Mouse (Mus musculus) liver, adult 2 months (tissue): ENCODE measurements at regions not wholly inside any gene's neighbourhood (a gene's known extent, or its start where the extent isn't known, plus 50 kb on each side); places are given as distances from the start of the nearest gene placed in this dataset.

Experiments
- CTCF ChIP-seq: fragments of 200-500 bp; IDR thresholded peaks from 2 replicates; pipeline ENCODE4 v1.5.1; 2011; ENCODE audit warnings: low read depth, low read length, control low read depth
- POLR2A ChIP-seq: fragments of 200-500 bp; IDR thresholded peaks from 2 replicates; pipeline ENCODE4 v1.6.1; 2011; ENCODE audit warnings: low read length, control low read depth; ENCODE audit not compliant: insufficient read depth; ENCODE audit errors: extremely low read depth

DNA sequence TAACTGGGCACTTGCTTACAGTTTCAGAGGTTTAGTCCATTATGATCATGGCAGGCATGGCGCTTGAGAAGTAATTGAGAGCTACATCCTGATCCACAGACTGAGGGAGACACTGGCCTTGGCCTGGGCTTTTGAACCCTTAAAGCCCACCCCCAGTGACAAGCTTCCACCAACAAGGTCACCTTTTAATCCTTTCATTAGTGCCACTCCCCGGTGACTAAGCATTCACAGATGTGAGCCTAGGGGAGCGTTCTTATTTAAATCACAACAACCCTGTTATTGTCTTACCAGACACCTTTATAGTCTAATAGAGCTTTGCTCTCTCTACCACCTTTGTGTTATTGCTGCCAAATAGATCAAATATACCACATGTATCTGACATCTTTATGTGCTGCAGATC is 120.4 kb downstream of the Hsd17b3 start:
- TF ChIP-seq POLR2A, result no peak
- no peak for TF ChIP-seq CTCF
